Mouse (Mus musculus) cerebellum, postnatal 14 days (tissue): ENCODE measurements around the gene Ncstn.

Experiments
- DNase-seq, 2 experiments: peaks; one replicate each; pipeline ENCODE4 v3.0.0; 2021; ENCODE audit warnings: mixed read lengths in 2 of 2

Gene Ncstn

DNA sequence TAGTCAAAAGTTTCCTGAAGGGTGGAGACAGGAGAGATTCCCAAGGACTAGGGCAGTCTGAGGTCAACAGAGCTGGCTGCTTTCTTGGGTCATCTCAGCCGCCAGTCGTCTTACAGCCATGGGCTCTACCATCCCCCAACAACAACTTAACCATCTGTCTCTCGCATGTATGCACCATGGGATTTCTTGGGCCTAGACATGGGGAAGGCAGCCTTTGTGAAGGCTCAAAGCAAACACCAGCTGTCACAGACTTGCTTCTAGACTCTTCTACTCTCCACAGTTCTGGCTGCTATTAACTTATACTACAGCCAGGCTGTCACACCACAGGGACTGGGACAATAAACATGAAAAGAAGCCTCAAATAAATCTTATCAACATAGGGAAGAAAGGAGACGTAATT, 11.0 kb downstream of the Ncstn start:
- DNase-seq = no peak

DNA sequence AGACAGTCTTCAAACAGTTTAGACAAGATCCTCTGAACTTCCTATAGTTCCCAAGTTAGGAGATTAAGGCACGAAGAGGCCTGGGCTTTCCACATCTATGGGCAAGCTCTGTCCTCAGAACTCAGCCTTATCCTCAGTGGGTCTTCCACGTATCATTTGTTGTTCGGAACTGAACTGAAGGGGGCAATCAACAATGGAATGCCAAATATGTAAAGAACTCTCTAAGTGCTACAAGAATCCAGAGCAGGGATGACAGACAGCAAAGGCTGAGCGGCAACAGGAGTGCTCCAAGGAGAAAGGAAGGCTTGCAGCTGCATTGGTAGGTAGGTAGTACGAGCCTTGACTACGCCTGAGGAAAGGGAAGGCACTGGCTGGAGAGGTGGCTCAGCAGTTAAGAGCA, 12.4 kb downstream of the Ncstn start:
- DNase-seq = no peak

DNA sequence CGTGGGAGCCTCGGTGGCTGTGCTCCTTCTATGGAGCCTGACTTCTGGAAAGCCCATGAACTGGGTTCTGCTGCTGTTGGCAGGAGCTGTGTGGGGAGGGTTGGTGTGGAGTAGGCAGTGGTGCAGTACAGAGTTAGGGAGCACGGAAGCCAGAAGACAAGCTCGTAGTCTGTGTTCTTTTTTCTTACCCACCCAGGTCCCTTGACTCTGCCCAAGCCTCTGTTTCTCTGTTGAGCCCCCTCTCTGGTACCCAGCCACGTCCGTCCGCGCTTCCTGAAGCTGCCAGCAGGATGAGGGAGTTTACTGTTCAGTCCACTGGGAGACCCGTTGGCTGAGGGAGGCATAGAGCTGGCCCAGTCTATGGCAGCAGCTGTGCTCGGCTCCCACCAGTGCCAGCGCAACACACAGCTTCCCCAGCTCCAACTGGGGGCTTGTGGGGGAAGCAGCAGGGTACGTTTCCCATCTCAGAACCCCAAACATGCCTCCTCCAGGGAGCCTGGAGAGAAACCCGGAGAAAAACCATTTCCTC, 17.9 kb downstream of the Ncstn start:
- peak; percentile 55 to 66 for DNase-seq

DNA sequence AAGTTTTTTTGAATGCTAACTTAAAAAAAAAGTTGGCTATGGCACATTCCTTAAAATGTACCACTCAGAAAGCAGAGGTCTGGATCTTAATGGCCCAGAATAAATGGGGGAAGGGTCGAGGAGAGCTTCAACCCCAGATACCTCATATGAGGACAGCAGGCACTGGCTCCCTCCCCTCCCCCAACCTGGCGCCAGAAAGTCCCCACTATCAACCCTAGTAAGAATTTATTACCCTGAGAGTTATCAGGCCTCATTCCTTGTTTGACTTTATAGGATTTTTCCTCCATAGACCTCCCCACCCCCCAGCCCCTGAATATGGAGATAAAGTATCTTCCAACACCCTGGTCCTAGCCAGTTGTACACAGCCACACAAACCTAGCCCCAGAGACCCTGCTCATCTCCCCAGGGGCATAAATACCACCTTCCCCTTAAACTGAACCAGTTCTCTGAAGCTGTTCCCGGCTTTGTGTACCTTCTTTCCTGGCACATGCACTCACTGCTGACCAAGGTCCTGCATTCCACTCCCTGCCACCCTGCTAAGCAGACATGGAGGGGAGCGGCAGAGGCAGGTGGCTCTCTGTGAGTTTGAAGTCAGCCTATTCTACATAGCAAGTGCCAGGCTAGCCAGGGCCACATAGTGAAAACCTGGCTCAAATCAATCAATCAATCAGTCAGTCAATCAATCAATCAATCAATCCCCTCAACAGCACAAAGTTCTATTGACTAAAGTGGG, 19.1 kb downstream of the Ncstn start:
- DNase-seq = no peak

DNA sequence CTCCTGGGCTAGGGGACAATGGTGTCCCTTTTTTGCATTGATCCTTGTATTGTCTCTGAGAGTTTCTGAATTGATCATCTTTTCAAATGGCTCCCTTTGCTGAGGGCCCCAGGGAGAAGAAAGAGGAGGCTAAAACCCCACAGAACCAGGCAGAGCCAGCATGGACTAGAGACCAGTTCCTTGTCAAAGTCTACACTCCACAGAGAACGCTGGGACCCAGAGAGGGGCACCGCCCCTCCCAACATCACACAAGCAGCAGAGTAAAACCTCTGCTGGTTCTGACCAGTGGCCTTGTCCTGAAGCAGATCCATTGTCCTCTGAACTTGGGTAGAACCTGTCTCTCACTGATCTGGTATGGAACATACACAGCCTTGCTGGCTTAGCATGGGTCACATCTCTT, 20.5 kb downstream of the Ncstn start:
- no peak for DNase-seq

- peak; percentile 60 to 71 for DNase-seq
Measured at GRCm38 (mm10) chr1:172061217-172061616, 21.4 kb downstream of the Ncstn start.

GRCm38 (mm10) chr1:172060659-172061058, 21.9 kb downstream of the Ncstn start:
- peak; percentile 68 for DNase-seq

DNA sequence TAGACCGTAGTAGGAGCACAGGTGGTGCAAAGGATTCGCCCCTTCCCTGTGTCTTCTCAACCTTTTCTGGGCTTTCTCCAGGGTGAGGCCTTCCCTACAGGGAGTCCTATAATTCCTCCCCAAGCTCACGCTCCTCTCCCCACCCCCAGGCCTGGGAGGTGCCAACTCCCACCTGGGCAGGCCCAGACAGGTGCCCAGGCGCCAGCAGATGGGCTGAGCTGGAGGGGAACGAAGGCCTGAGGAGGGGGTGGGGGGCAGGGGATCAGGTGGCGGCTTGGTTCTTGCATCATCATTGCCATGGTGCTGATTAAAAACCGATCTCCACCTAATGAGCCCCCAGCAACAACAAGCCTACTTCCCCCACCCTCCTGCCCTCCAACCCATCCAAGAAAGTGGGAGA, 23.7 kb downstream of the Ncstn start:
- no peak for DNase-seq

DNA sequence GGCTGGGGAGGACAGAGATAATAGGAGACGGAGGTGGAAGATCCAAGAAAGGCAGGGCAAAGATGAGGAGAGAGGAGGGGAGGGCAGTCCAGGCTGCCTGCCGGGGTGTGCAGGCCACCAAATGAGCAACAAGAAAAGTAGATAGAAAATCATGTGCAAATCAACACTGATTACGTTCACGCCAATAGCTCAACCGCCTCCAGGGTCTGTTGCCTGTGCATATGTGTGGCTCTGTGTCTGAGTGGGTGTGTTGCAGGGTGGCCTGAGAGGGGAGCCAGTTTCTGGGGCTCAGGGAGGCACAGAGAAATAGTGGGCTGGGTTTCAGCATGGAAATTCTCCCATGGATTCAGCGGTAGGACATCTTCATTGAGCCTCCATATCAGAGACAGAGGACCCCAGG, 24.3 kb downstream of the Ncstn start:
- DNase-seq = no peak

GRCm38 (mm10) chr1:172057491-172057921, 25.1 kb downstream of the Ncstn start, which contains the start of gene Nhlh1:
Nhlh1 (minus strand) TSS chr1:172057573.
- peak; percentile 56 to 71 for DNase-seq

GRCm38 (mm10) chr1:172056251-172056650, 26.3 kb downstream of the Ncstn start:
- DNase-seq = no peak

DNA sequence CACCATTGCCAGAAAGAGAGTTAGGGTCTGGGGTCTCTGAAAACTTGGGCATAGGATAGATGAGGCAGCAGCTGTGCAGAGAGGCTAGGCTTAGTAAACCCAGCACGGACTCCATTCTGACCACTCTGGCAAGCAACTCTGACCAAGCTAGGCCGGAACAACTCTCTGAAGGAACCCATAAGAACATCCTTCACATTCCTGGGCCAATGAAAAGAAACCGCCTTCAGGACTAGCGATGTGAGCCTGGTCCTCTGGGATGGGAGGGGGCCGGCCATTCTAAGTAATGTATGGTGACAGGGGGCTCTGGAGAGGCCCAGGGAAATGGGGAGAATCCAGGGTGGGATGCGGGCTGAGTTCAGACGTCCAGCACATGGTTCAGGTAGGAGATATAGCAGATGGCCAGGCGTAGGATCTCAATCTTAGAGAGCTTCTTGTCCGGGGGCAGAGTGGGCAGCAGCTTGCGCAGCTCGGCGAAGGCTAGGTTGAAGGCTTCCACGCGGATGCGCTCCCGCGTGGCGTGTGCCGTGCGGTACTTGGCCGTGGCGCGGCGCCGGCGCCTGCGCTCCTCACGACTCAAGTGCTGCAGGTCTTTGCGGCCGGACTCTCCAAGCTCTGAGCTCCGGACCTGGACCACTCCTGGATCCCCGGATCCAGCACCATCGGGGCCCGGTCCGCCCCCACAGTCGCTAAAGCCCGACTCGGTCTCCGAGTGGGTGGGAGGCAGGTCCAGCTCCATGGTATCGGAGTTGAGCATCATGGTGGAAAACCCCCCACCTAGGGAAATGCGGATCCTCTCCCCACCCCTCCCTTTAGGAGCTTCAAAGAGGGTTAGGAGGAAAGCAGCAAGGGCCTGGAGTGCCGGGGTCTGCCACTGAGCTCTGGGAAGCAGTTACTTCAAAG, 28.8 kb downstream of the Ncstn start:
- DNase-seq = peak; percentile 70 to 73

- no peak for DNase-seq
Measured at GRCm38 (mm10) chr1:172052766-172053279, 29.8 kb downstream of the Ncstn start.

DNA sequence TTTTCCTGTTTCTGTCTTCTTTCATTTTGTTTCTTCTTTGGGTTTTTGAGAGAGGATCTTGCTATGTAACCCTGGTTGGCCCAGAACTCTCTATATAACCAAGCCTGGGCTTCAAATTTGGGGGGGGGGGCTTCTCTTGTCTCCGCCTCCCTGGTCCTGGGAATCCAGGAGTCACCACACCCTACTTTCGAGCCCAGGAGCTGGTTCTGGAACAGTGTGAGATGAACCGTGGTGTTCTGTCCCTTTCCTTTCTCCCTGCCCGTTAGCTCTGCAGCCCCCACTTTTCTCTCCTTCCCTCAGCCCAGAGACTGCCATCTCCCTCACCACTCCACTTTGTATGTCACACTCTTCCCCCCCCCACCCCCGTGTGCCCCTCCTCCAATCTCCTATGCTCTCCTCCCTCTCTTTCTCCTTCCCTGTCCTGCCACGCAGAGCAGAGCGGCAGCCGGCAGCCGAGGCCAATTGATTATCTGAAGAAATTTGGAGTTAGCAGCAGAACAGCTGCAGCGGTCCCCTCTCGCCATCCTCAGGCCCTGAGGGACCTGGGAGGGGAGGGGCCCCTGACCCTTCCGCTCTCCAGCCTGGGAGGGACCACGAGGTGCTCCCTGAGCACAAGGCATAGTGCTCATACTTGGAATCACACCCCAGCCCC, 33.3 kb downstream of the Ncstn start:
- no peak for DNase-seq

GRCm38 (mm10) chr1:172048241-172048734, 34.3 kb downstream of the Ncstn start:
- no peak for DNase-seq

DNA sequence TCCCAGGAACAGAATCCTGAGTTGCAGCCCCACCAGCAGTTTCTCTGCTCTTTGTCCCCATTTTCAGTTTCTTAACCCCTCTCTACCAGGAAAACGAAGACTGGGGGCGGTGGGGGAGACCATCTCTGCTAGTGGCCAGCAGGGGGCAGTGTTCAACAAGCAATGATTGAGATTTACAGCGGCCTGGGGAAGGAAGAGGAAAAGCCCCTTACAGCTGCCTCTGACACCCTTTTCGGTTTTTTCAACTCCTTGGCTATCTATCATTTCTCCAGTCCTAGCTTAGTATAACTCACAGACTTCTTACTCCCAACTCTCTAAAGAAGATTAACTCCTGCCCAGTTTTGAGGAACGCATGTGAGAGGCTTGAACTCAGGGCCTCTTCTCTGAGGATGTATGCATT, 35.7 kb downstream of the Ncstn start:
- peak; percentile 85 to 88 for DNase-seq

DNA sequence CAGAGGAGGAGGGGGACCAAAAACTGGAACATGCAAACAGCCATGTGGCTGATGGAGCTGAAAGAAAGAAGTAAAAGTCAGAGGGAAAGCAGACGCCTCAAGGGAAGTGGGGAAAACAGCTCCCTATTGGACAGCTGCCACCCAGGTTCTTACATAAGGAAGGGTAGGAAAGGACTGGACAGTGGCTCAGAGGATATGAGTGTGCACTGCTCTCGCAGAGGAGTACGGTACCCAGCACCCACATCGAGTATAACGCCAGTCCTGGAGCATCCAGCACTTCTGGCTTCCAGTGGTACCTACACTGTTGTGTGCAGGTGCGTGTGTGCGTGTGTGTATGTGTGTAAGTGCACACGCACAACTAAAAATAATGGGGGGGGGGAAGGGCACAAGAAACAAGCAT, 36.2 kb downstream of the Ncstn start:
- DNase-seq = no peak

GRCm38 (mm10) chr1:172029914-172030313, 52.7 kb downstream of the Ncstn start:
- DNase-seq = no peak

- DNase-seq = no peak
Measured at GRCm38 (mm10) chr1:172028394-172029275, 54.0 kb downstream of the Ncstn start, which contains the start of gene Vangl2. Vangl2 (minus strand) TSS chr1:172028444.

DNA sequence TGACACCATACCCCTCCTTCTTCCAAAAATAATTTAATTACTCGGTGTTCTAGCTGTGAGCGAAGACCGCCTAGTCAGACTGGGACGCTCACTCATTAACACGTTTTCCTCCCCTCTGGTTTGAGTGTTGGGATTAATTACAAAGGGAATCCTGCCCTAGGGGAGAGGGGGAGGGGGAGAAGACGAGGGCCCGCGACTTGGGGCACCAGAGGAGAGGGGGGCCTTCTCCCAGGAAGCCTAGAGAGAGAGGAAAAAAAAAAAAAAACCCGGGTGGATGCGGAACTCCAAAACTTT, 54.8 kb downstream of the Ncstn start:
- DNase-seq = no peak

- peak; percentile 98 to 99 for DNase-seq
Measured at GRCm38 (mm10) chr1:172027010-172027808, 55.4 kb downstream of the Ncstn start.
